Mouse (Mus musculus) CH12.LX (cell line): ENCODE results near the gene Bpifa1.

Source experiments
- CTCF ChIP-seq, 2 experiments: IDR thresholded peaks in 1 of 2; conservative IDR thresholded peaks in 1 of 2; 2 replicates each; pipeline ENCODE4 v1.5.1; 2011 to 2012; ENCODE audit warnings: low read depth in 2 of 2, low read length in 2 of 2, improper control_type of control experiment in 1 of 2, inconsistent platforms in 1 of 2, mild to moderate bottlenecking in 1 of 2, moderate library complexity in 1 of 2
- EP300 ChIP-seq: IDR thresholded peaks from 2 replicates; pipeline ENCODE4 v1.6.1; 2011; ENCODE audit warnings: low read length, improper control_type of control experiment
- KAT2A ChIP-seq: IDR thresholded peaks from 2 replicates; pipeline ENCODE4 v1.6.1; 2012; ENCODE audit warnings: low read length, improper control_type of control experiment, inconsistent platforms; ENCODE audit not compliant: insufficient replicate concordance
- SIN3A ChIP-seq: IDR thresholded peaks from 2 replicates; pipeline ENCODE4 v1.6.1; 2012; ENCODE audit warnings: low read length, improper control_type of control experiment, inconsistent platforms
- TBP ChIP-seq: conservative IDR thresholded peaks from 2 replicates; pipeline ENCODE4 v1.6.1; 2011; ENCODE audit warnings: low read depth, low read length, improper control_type of control experiment
- TCF12 ChIP-seq: IDR thresholded peaks from 2 replicates; pipeline ENCODE4 v1.6.1; 2014; ENCODE audit warnings: low read depth, mild to moderate bottlenecking, inconsistent platforms, low read length, improper control_type of control experiment
- ZKSCAN1 ChIP-seq: IDR thresholded peaks from 2 replicates; pipeline ENCODE4 v1.6.1; 2012; ENCODE audit warnings: low read depth, inconsistent platforms, low read length, improper control_type of control experiment, borderline replicate concordance

- TF ChIP-seq CTCF (conservative IDR thresholded peaks at IDR 0.05 in 1 of 2, IDR thresholded peaks at IDR 0.05 in 1 of 2; ENCODE audit: low read depth in 2 of 2, low read length in 2 of 2) (no peak), EP300 (no peak), ZKSCAN1 (no peak), SIN3A (no peak), KAT2A (no peak), TBP (no peak), TCF12 (no peak)
These were observed at the start of gene Bpifa1 for GRCm38 (mm10) chr2:154142580-154142979.
